Mouse (Mus musculus) spleen, postnatal 36 days (tissue): ENCODE results near the gene Taok1.
"Not testable (repeated sequence)": the region's sequence is repeated elsewhere in the genome, so short reads cannot be mapped to it uniquely, and the experiment has no call there.

Experiments used
- DNase-seq, 2 experiments: peaks; one replicate each; pipeline ENCODE4 v3.0.0; 2022; ENCODE audit warnings: low spot score in 2 of 2, mixed read lengths in 1 of 2

Gene Taok1

GRCm38 (mm10) chr11:77585201-77585600 is 22.4 kb downstream of the Taok1 start:
- DNase-seq: no peak

- no peak for DNase-seq
Observed at GRCm38 (mm10) chr11:77545261-77545660, 62.4 kb downstream of the Taok1 start.

GRCm38 (mm10) chr11:77532202-77532846 is 75.3 kb downstream of the Taok1 start:
- no peak for DNase-seq

- DNase-seq: no peak
Observed at GRCm38 (mm10) chr11:77530862-77531261, 76.8 kb downstream of the Taok1 start.

- no peak for DNase-seq
Observed at GRCm38 (mm10) chr11:77529644-77530043, 78.0 kb downstream of the Taok1 start.

GRCm38 (mm10) chr11:77528420-77528819 is 79.2 kb downstream of the Taok1 start:
- not testable (repeated sequence) for DNase-seq

GRCm38 (mm10) chr11:77525804-77526486 is 81.7 kb downstream of the Taok1 start:
- DNase-seq: no peak

GRCm38 (mm10) chr11:77520601-77521529 is 86.8 kb downstream of the Taok1 start:
- DNase-seq: peak; percentile 59 to 63

- peak; percentile 80 to 84 for DNase-seq
Observed at GRCm38 (mm10) chr11:77519043-77519442, 88.6 kb downstream of the Taok1 start, which contains the start of gene Gm10392. Gm10392 (minus strand) TSS chr11:77519198.

- DNase-seq: no peak
Observed at GRCm38 (mm10) chr11:77518051-77518798, 89.4 kb downstream of the Taok1 start.

- no peak for DNase-seq
Observed at GRCm38 (mm10) chr11:77516553-77517425, 90.8 kb downstream of the Taok1 start.

- no peak for DNase-seq
Observed at GRCm38 (mm10) chr11:77515637-77516552, 91.7 kb downstream of the Taok1 start, which contains the start of gene Trp53i13. Trp53i13 (minus strand) TSS chr11:77515980.

- peak; percentile 67 to 69 for DNase-seq
Observed at GRCm38 (mm10) chr11:77514832-77515636, 92.6 kb downstream of the Taok1 start, which contains the start of gene Abhd15. Abhd15 (plus strand) TSS chr11:77515121.

GRCm38 (mm10) chr11:77514281-77514831 is 93.3 kb downstream of the Taok1 start:
- peak in 1 of 2 experiments; percentile 47 for DNase-seq

GRCm38 (mm10) chr11:77513811-77514170 is 93.8 kb downstream of the Taok1 start:
- no peak for DNase-seq

- DNase-seq: peak; percentile 85 to 86
Observed at GRCm38 (mm10) chr11:77512891-77513810, 94.5 kb downstream of the Taok1 start.

- DNase-seq: no peak
Observed at GRCm38 (mm10) chr11:77511336-77511735, 96.3 kb downstream of the Taok1 start.
